Mouse (Mus musculus) lung, embryonic 14.5 days (tissue): ENCODE measurements around the gene Nkd1. TPM values are rescaled to one million over a fixed set of nuclear protein-coding genes. Genes with fewer than 3 reads are reported as not detected.

ENCODE experiments used
- ATAC-seq: fragments of 200-750 bp; cut with Nextera tagmentation; 2 replicates; pipeline ENCODE4 v1.8.0; 2017; ENCODE audit warnings: mild to moderate bottlenecking, moderate TSS enrichment, moderate library complexity; ENCODE audit not compliant: insufficient read depth
- DNase-seq: peaks from one replicate; pipeline ENCODE4 v3.0.0-alpha.2; 2015
- H3K27ac ChIP-seq: fragments of 300-500 bp; sonication (generic); 2 replicates; pipeline ENCODE4 v1.5.1; 2014; ENCODE audit warnings: low read depth, mild to moderate bottlenecking, moderate library complexity
- H3K27me3 ChIP-seq: fragments of 300-500 bp; sonication (generic); 2 replicates; pipeline ENCODE4 v1.6.1; 2014; ENCODE audit warnings: low read length, control low read depth; ENCODE audit not compliant: insufficient read depth
- H3K36me3 ChIP-seq: fragments of 300-500 bp; sonication (generic); 2 replicates; pipeline ENCODE4 v1.6.1; 2014; ENCODE audit warnings: control low read depth; ENCODE audit not compliant: insufficient read depth
- H3K4me1 ChIP-seq: fragments of 300-500 bp; sonication (generic); 2 replicates; pipeline ENCODE4 v1.6.1; 2014; ENCODE audit warnings: antibody characterized with exemption, control low read depth; ENCODE audit not compliant: insufficient read depth
- H3K4me2 ChIP-seq: fragments of 300-500 bp; sonication (generic); 2 replicates; pipeline ENCODE4 v1.6.1; 2014; ENCODE audit warnings: mild to moderate bottlenecking
- H3K4me3 ChIP-seq: fragments of 300-500 bp; sonication (generic); 2 replicates; pipeline ENCODE4 v1.5.1; 2014; ENCODE audit warnings: low read depth, low read length
- H3K9ac ChIP-seq: fragments of 300-500 bp; sonication (generic); 2 replicates; pipeline ENCODE4 v1.6.1; 2014
- H3K9me3 ChIP-seq: fragments of 300-500 bp; sonication (generic); 2 replicates; pipeline ENCODE4 v1.6.1; 2016; ENCODE audit warnings: low read depth, low read length, control low read depth
- CTCF ChIP-seq: IDR thresholded peaks from 2 replicates; pipeline ENCODE4 v1.5.1; 2016; ENCODE audit warnings: antibody characterized with exemption, low read depth
- WGBS: fragments of 180-500 bp; shearing (Covaris S2); extraction: QIAGEN DNeasy Blood & Tissue Kit; methylation state at CpG from one replicate; pipeline ENCODE4 v1.1.7; 2014; 5-methylcytosine and 5-hydroxymethylcytosine counted together
- polyA plus RNA-seq: library from polyadenylated mRNA; unstranded; fragments of >200 nt; fragmentation: Nextera tagmentation; extraction: Ambion mirVana; gene quantifications from 2 replicates; pipeline ENCODE4 v1.2.1, GENCODE M21; 2014

The Nkd1 gene
- polyA plus RNA-seq, 1 experiment from 2014 or later: 63.4 TPM

GRCm38 (mm10) chr8:88635474-88636397, 114.6 kb downstream of the Nkd1 start, which contains the start of gene Snx20:
Gene Snx20, minus strand, starts transcription at chr8:88636128.
- Histone ChIP-seq H3K27me3 (no peaks in the 10 kb centered on the region), H3K27ac (no peak within 1 kb of the TSS), H3K9me3 (no peaks in the 10 kb centered on the region), H3K4me1 (no peaks in the 10 kb centered on the region; the same call in 1 of the 2 replicates), H3K9ac (no peak within 1 kb of the TSS; the same call in 1 of the 2 replicates), H3K4me2 (peak within 1 kb of the TSS; percentile 18; the same call in 1 of the 2 replicates), H3K36me3 (no peaks in the 10 kb centered on the region), H3K4me3 (peak within 1 kb of the TSS; percentile 12)
- no peak for TF ChIP-seq CTCF
- WGBS: 62% methylated on average over 14 of the region's 14 CpGs
- ATAC-seq (peak; percentile 52), DNase-seq (peak; percentile 41)

DNA sequence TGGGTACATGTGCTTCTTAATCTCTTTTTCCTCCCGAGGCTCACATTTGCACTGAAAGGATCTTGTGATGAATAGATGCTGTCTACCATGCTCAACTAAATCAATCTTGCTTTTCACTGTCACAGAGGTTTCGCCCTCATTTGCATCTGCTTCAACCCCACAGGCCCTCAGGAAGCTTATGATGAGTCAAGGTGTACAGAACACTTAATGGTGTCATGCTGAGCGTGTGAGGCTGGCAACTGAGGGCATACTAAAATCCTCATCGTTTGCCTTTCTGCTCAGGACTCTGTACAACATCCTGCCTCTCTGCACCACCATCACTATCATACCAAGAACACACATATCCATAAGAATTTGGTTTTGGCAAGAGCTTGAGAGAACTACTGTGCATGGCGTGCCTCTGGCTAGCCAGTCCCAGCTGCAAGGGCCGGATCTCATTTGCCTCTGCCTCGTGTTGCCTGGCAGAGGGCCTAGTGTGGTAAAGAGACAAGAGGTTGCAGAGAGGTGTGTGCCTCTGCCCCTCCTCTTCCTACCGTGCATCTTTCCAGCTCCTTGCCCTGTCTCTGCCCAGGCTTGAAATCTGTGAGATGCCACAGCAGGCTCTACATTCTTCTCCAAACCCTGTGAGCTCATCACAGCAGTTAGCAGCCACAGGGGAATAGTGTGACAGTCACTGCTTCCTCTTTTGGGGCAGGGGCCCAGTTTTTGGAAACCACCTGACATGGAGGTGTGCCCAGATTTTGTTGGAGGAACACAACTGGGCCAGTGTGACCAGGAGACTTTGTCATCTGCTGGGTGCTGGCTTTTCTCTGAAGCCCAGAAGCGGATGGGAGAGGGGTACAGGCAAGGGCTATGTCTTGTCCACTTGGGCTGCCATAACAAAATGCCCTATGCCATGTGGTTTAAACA, 116.2 kb downstream of the Nkd1 start:
- no peak overlapping the region for H3K4me2 ChIP-seq
- WGBS: 73% methylated on average over 9 of the region's 9 CpGs
- TF ChIP-seq CTCF: no peak

GRCm38 (mm10) chr8:88638908-88639307, 117.8 kb downstream of the Nkd1 start:
- no peaks in the 10 kb centered on the region for H3K36me3 ChIP-seq
- H3K4me1 ChIP-seq: no peaks in the 10 kb centered on the region; the same call in 1 of the 2 replicates
- H3K4me2 ChIP-seq: no peak overlapping the region
- TF ChIP-seq CTCF: no peak
- no peak overlapping the region for H3K4me3 ChIP-seq
- H3K9ac ChIP-seq: no peak overlapping the region
- ATAC-seq (no peak), DNase-seq (no peak)
- no peaks in the 10 kb centered on the region for H3K27me3 ChIP-seq
- WGBS: 94% methylated on average over 3 of the region's 3 CpGs
- no peak overlapping the region for H3K27ac ChIP-seq
- H3K9me3 ChIP-seq: no peaks in the 10 kb centered on the region

More for the DNA sequence above, 116.2 kb downstream of the Nkd1 start:
- Histone ChIP-seq H3K4me1 (no peaks in the 10 kb centered on the region; the same call in 1 of the 2 replicates), H3K36me3 (no peaks in the 10 kb centered on the region), H3K9ac (no peak overlapping the region), H3K27ac (no peak overlapping the region), H3K9me3 (no peaks in the 10 kb centered on the region), H3K27me3 (no peaks in the 10 kb centered on the region), H3K4me3 (no peak overlapping the region)
- DNase-seq: no peak
- ATAC-seq: no peak

DNA sequence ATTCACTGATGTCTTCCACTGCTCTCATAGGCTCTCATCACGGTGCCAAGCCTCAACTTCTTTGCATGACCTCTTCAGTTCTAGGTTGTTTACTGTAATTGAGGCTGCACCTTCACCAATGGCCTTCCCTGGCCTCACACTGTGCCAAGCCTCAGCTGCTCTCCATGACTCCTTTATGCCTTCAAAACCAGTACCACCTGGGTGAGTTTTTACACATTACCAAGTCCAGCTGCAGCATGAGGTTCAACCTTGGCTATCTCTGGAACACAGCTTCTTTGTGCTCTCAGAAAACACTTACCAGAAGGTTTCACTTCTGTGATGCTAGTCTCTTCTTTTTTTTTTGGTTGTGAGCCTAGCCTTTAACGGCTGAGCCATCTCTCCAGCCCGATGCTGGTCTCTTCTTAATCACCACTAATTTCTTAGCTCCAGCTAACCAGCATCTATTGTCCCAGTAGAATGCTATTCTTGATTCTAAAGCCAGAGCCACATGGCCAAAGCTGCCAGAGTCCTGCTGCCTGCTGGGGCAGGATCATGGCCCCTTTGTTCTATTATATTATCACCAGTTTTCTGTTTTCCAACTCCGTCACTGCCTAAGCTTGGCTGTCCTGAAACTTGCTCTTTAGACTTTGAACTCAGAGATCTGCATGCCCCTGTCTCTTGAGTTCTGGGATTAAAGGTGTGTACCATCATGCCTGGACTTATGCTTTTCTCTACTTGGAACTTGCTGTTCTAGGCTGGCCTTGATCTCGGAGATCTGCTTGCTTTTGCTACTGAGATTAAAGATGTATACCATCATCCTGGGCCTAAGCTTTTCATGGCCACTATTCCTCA, 121.8 kb downstream of the Nkd1 start:
- H3K27me3 ChIP-seq: no peaks in the 10 kb centered on the region
- no peaks in the 10 kb centered on the region for H3K4me1 ChIP-seq
- DNase-seq (no peak), ATAC-seq (no peak)
- H3K4me3 ChIP-seq: no peak overlapping the region
- 83% methylated on average over 5 of the region's 5 CpGs for WGBS
- no peak overlapping the region for H3K9ac ChIP-seq
- no peak overlapping the region for H3K27ac ChIP-seq
- no peak for TF ChIP-seq CTCF
- no peaks in the 10 kb centered on the region for H3K9me3 ChIP-seq
- no peak overlapping the region for H3K4me2 ChIP-seq
- no peaks in the 10 kb centered on the region for H3K36me3 ChIP-seq

Other genes starting within 250 kb of the Nkd1 start
- gene Adcy7, start 249.0 kb upstream of the Nkd1 start, polyA plus RNA-seq: 11.3 and 12.4 TPM in 2 replicates
- 87.3 and 89.6 TPM in 2 replicates for gene Brd7, start 159.2 kb upstream of the Nkd1 start, polyA plus RNA-seq
- gene Snx20, start 114.8 kb downstream of the Nkd1 start, polyA plus RNA-seq: 2.9 TPM in 2 replicates
- gene Nod2, start 126.0 kb downstream of the Nkd1 start, polyA plus RNA-seq: 0.13 and 0.31 TPM in 2 replicates
- 14.4 and 16.3 TPM in 2 replicates for gene Cyld, start 175.7 kb downstream of the Nkd1 start, polyA plus RNA-seq